Mouse (Mus musculus) lung, adult 10 weeks (tissue): ENCODE measurements around the gene Jam3. TPM values are rescaled to one million over a fixed set of nuclear protein-coding genes. Genes with fewer than 3 reads are reported as not detected.

Experiments
- polyA plus RNA-seq: library from polyadenylated mRNA; stranded (reverse); fragments of 350-450 nt; fragmentation: Illumina TruSeq; extraction: RNeasy Lipid Tissue Mini Kit (QIAGEN cat#74804); gene quantifications from one replicate; pipeline ENCODE4 v1.2.3, GENCODE M21; 2014; ENCODE audit warnings: low read depth, low replicate concordance; ENCODE audit not compliant: insufficient read depth

Jam3 gene
- polyA plus RNA-seq = 11.2 TPM

GRCm38 (mm10) chr9:27154763-27155530, at the start of gene Jam3:
Jam3 (minus strand) TSS chr9:27155421.

Other genes with a start within 250 kb of the Jam3 start
- gene Gm1110, start 232.3 kb downstream of the Jam3 start, polyA plus RNA-seq = not detected
- gene Acad8, start 155.9 kb downstream of the Jam3 start, polyA plus RNA-seq = 21.5 TPM
- 32.2 TPM for gene Thyn1, start 155.7 kb downstream of the Jam3 start, polyA plus RNA-seq
- 13.7 TPM for gene Vps26b, start 125.4 kb downstream of the Jam3 start, polyA plus RNA-seq
- gene Ncapd3, start 125.2 kb downstream of the Jam3 start, polyA plus RNA-seq = 5.3 TPM
- gene Igsf9b, start 143.8 kb upstream of the Jam3 start, polyA plus RNA-seq = 0.28 TPM
- gene Spata19, start 241.4 kb upstream of the Jam3 start, polyA plus RNA-seq = not detected